Mouse (Mus musculus) lung, adult 2 months (tissue): Measurements from ENCODE around the gene Gm10570.

Experiments
- CTCF ChIP-seq: fragments of 200-500 bp; IDR thresholded peaks from 2 replicates; pipeline ENCODE4 v1.5.1; 2011; ENCODE audit warnings: mild to moderate bottlenecking, low read length, control low read depth; ENCODE audit not compliant: insufficient read depth
- POLR2A ChIP-seq: fragments of 200-500 bp; IDR thresholded peaks from 2 replicates; pipeline ENCODE4 v1.6.1; 2011; ENCODE audit warnings: low read depth, mild to moderate bottlenecking, control low read depth, low read length, borderline replicate concordance; ENCODE audit errors: extremely low read depth

DNA sequence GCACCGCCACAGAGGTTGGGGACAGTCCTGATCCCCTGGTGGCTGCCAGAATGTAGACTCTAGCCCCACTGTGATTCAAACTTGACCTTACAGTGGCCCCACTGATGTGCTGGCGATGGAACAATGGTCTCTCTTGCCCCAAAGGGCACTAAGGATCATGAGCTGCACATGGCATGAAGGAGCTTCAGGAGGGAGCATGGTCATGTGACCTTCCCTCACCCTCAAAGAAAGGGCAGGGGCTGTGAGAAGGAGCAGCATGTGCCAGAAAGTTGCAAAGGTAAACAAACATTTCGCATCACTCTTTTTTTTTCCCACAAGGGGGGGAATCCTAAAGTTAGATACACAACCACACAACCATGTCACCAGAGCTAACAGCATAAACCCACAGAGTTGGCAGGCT is 9.6 kb upstream of the Gm10570 start:
- TF ChIP-seq CTCF (no peak), POLR2A (no peak)
